Mouse (Mus musculus): ENCODE data around the gene Actb.

Gene Actb

DNA sequence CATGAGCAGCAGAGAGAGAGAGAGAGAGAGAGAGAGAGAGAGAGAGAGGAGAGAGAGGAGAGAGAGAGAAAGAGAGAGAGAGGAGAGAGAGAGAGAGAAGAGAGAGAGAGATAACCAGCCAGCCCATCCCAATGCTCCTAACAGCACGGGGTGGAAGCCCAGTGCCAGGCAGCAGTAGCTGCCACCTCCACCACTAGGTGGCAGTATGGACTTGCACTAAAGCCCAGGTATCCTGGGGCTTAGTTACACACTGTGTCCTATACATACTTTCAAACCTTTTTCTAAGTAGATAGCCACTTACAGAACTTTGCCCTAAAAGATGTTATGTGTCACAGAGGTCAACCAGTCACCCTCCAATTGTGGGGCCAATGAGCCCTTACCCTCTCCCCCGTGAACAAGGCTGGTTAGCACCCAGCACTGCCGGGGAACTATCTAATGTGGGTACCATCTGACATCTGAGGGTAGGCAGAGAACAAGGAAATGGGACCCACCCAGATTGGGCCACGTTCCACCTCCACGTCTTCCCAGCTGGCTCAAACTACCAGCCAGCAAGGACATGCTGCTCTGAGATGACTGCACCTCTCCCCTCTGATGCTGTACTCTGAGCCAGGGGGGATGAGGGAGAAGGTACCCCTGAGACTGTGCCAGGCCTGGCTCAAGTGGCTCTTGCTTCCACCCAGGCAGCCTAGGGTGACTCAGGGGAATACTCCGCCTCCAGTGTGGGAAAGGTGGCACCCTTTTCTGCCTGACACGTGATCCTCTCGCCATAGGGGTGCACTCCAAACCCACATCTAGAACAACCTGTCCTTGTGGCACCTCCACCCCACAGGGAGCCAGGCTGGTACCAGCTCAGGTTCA, 27.0 kb downstream of the Actb start:
- peak; percentile 82 for DNase-seq (ENCODE audit: low read depth, low spot score)

DNA sequence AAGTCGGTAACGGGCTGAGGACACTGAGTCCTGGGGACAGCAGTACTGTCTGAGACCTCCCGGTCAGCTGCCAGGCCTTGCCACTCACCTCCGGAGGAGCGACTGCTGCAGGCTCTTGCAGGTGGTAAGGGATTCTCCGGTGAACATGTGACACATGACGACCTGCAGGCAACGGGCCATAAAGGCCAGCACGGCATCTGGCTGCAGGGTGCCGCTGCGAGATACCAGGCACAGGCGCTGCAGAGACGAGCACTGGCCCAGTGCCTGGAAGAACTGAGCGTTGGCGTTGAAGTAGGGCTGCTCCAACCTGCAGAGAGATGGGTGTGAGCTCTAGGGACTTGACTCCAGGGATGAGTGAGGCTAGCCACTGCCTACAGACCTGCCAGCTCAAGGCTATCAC, 28.0 kb downstream of the Actb start:
- no peak for DNase-seq (ENCODE audit: low read depth, low spot score)

DNA sequence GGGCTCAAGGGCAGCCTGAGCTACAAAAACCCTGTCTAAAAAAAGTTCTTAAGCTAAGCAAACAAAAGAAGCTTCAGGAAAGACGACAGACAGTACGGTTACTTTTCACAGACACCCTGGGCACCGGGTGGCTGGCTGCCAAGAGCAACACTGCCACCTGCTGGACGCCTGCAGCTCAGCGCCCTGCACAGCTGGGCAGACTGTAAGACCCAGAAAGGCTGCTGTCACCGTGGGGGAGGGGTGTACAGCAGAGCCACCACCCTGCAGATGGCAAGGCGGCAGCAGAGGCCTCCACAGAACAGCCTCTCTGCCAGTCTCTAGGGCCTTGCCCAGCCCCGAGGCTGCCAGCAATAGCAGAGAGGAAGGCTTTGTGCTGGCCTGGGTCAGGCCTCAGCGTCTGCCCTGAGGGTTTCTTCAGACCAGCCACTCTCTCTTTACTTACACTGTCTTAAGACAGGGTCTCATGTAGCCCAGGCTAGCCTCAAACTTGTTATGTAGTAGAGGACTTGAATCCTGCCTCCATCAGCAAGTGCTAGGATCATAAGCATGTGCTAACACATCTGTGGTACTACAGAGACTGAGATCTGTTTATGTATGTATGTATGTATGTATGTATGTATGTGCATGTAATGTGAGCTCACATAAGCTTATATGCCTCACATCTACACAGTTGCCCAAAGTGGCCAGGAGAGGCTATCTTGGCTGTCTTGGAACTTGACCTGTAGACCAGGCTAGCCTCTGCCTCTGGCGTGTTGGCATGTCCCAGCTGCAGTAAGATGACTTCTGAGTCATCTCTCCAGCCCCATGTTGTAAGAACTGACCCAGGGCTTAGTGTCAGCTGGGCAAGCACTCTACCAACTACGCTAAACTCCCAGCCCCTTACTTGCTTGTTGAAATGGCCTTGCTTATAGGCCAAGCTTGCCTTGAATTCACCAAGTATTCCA, 28.9 kb downstream of the Actb start:
- DNase-seq (ENCODE audit: low read depth, low spot score) = peak; percentile 50

GRCm38 (mm10) chr5:142876896-142877295, 29.7 kb downstream of the Actb start:
- DNase-seq (ENCODE audit: low read depth, low spot score) = no peak

DNA sequence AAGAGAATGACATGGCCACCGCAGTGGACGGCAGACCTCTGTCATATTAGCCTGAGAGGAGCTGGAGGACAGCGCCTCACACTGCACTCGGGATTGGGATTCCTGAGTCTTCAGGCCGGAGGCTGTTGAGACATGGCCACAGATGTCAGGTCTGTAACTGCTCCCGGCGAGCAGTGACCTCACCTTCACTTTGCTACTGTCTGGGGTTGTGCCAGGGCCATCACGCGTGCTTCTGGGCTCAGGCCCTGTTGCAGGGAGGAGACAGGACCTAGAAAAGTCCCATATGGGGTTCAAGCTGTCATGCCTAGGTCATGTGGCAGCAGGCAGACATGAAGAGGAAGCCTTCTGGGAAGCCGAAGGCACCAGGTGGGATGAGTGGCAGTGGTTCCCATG, 31.0 kb downstream of the Actb start:
- DNase-seq (ENCODE audit: low read depth, low spot score) = no peak

DNA sequence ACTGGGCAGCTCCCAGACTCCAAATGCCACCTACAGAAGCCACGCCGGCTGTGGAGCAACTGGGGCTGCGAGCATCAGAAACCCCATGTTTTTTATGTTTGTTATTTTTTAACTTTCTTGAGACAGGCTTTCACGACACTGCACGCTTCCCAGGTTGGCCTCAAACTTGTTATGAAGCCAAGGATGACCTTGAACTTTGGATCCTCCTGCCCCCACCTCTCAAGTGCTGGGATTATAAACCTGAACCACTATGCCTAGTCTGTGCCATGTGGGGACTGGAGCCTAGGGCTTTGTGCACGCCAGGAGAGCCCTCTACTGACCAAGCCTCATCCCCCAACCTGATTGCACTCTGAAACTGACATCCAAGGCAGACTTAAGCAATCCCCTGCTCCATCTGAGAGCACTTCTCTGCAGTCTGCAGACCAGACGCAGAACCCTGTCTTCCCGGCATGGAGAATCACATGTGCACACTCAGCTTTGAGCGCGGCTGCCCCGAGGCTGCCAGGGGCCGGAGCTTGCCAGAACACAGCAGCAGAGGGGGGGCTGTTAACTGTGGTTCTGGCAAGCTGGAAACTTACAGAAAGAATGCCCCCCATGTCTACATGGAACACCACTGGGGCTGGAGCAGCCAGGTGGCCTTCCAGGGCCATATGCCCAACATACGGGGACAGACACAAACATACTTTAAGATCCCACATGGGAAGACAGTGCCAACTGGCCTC, 31.6 kb downstream of the Actb start:
- DNase-seq (ENCODE audit: low read depth, low spot score) = no peak

DNA sequence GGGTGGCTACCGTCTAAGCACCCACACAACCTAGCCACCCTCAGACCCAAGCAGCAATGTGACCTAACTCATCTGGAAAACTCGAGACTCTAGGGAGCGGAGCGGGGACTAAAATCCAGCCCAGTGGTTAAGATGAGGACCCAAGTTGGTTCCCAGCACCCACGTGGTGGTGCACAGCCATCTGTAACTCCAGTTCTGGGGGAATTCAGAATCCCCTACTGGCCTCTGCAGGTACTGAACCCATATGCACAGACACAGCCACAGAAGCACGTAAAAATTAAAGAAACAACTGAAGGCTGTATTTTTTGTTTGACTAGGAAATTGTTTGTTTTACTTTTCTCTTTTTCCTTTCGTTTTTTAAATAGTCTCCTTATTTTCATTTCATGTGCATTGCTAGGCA, 32.8 kb downstream of the Actb start:
- no peak for DNase-seq (ENCODE audit: low read depth, low spot score)

DNA sequence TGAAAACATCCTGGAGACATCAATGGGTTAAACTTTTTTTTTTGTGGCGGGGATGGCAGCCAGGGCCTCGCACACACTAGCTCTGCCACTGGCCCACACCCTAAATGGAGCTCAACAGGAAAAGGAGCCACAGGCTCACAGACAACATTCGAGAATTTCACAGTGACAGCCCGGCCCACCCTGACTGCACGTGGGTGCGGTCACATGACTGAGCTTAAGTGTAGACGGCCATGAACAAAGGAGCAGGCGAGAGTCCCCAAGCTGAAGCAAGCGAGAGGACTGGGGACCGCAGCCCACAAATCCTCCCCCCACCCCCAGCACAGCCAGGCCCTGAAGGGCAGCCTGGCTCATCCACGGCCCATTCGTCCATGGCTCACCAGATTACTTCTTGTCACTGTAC, 34.8 kb downstream of the Actb start:
- DNase-seq (ENCODE audit: low read depth, low spot score) = no peak

GRCm38 (mm10) chr5:142869463-142869862, 37.1 kb downstream of the Actb start:
- no peak for DNase-seq (ENCODE audit: low read depth, low spot score)

GRCm38 (mm10) chr5:142857763-142858229, 48.8 kb downstream of the Actb start:
- DNase-seq (ENCODE audit: low read depth, low spot score) = no peak

GRCm38 (mm10) chr5:142856408-142856807, 50.1 kb downstream of the Actb start:
- DNase-seq (ENCODE audit: low read depth, low spot score) = no peak

GRCm38 (mm10) chr5:142854877-142855276, 51.7 kb downstream of the Actb start:
- no peak for DNase-seq (ENCODE audit: low read depth, low spot score)

DNA sequence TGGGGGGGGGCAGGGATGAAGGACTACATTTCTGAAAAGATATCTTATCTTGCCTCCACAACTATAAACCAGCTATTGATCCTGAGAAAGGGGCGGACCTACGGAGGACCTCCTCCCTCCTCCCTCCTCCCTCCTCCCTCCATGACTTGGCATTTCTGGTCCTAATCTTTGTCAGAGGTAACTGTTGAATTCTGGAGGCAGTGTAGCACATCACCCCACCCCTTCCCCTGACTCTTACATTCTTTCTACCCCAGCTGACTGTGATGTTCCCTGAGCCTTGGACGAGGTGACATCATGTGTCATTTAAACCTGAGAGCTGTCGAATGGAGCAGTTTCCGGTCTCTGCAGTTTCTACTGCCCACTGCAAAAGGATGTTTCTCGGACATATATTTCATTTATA, 53.0 kb downstream of the Actb start:
- DNase-seq (ENCODE audit: low read depth, low spot score) = no peak
